ENCODE assay signal across 9 mouse cellular contexts in the genomic region with DNA sequence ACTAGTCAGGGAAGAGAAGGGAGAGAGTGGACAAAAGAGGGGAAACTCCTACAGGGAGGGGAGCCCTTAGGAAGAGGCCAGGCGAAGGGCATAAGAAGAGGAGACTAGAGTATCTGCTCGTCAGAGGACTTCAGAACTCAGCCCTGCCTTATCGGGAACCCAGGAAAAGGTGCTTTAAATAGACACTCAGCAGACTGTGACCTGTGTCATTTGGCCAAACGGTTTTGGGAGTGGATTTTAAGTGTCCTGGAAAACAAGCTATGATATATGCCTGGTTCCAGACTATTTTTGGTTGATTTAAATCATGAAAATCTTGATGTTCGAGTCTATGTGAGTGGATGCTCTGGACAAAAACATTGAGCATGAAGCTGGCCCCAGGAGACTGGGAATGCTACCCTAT.
"Had no signal": no experiment of that assay in that cellular context is flagged by ENCODE, and none has a peak within 500 bp of the region (broad histone marks: within the 10 kb centered on the region; RNA-seq: fewer than 3 reads in every experiment).

No protein-coding gene starts in this region.

- DNase-seq: left cerebral cortex, postnatal 4 days; lung, adult 18-20 months; lung, postnatal 36 days; thymus, postnatal 4 days had no signal

- ATAC-seq: midbrain, embryonic 13.5 days had no signal

- H3K9ac ChIP-seq: limb, embryonic 13.5 days; liver, embryonic 14.5 days; midbrain, embryonic 13.5 days; neural tube, embryonic 12.5 days had no signal

- H3K27me3 ChIP-seq: limb, embryonic 13.5 days; midbrain, embryonic 13.5 days; neural tube, embryonic 12.5 days had no signal

- H3K4me2 ChIP-seq: limb, embryonic 13.5 days; midbrain, embryonic 13.5 days; neural tube, embryonic 12.5 days had no signal

- H3K36me3 ChIP-seq: limb, embryonic 13.5 days; midbrain, embryonic 13.5 days; neural tube, embryonic 12.5 days had no signal

- H3K4me3 ChIP-seq: limb, embryonic 13.5 days; midbrain, embryonic 13.5 days; neural tube, embryonic 12.5 days had no signal

- H3K4me1 ChIP-seq: limb, embryonic 13.5 days; midbrain, embryonic 13.5 days; neural tube, embryonic 12.5 days had no signal

- H3K27ac ChIP-seq: limb, embryonic 13.5 days; liver, embryonic 14.5 days; midbrain, embryonic 13.5 days; neural tube, embryonic 12.5 days; stomach, postnatal 0 days had no signal

- H3K9me3 ChIP-seq: limb, embryonic 13.5 days; midbrain, embryonic 13.5 days; neural tube, embryonic 12.5 days had no signal
